Mouse (Mus musculus) forebrain, postnatal 0 days (tissue): ENCODE data around the gene Gys2. TPM values are rescaled to one million over a fixed set of nuclear protein-coding genes. Genes with fewer than 3 reads are reported as not detected.
A peak's percentile ranks its signal among the peaks of the same experiment; 100 is the strongest.

Experiments used
- ATAC-seq: fragments of 200-750 bp; cut with Nextera tagmentation; 2 replicates; pipeline ENCODE4 v1.8.0; 2017; ENCODE audit warnings: mild to moderate bottlenecking, moderate library complexity
- DNase-seq: peaks from one replicate; pipeline ENCODE4 v3.0.0-alpha.2; 2015
- H3K27ac ChIP-seq: fragments of 300-500 bp; sonication (generic); 2 replicates; pipeline ENCODE4 v1.5.1; 2014; ENCODE audit warnings: low read depth, mild to moderate bottlenecking, antibody characterized with exemption, low read length, moderate library complexity, mixed read lengths
- H3K27me3 ChIP-seq: fragments of 300-500 bp; sonication (generic); 2 replicates; pipeline ENCODE4 v1.6.1; 2014; ENCODE audit warnings: mild to moderate bottlenecking, low read length, mixed read lengths; ENCODE audit not compliant: insufficient read depth
- H3K36me3 ChIP-seq: fragments of 300-500 bp; sonication (generic); 2 replicates; pipeline ENCODE4 v1.6.1; 2014; ENCODE audit warnings: mild to moderate bottlenecking, moderate library complexity; ENCODE audit not compliant: insufficient read depth
- H3K4me1 ChIP-seq: fragments of 300-500 bp; sonication (generic); 2 replicates; pipeline ENCODE4 v1.6.1; 2014; ENCODE audit warnings: antibody characterized with exemption; ENCODE audit not compliant: insufficient read depth
- H3K4me2 ChIP-seq: fragments of 300-500 bp; sonication (generic); 2 replicates; pipeline ENCODE4 v1.6.1; 2014; ENCODE audit warnings: low read depth, mild to moderate bottlenecking, moderate library complexity
- H3K4me3 ChIP-seq: fragments of 300-500 bp; sonication (generic); 2 replicates; pipeline ENCODE4 v1.5.1; 2014; ENCODE audit warnings: low read depth, low read length, mixed read lengths
- H3K9ac ChIP-seq: fragments of 300-500 bp; sonication (generic); 2 replicates; pipeline ENCODE4 v1.6.1; 2014; ENCODE audit warnings: mild to moderate bottlenecking
- H3K9me3 ChIP-seq: fragments of 300-500 bp; sonication (generic); 2 replicates; pipeline ENCODE4 v1.6.1; 2016; ENCODE audit warnings: low read length
- CTCF ChIP-seq: sonication (generic); IDR thresholded peaks from 2 replicates; pipeline ENCODE4 v1.5.1; 2016; ENCODE audit warnings: antibody characterized with exemption, control low read depth, low read depth
- WGBS: fragments of 180-500 bp; shearing (Covaris S2); extraction: QIAGEN DNeasy Blood & Tissue Kit; methylation state at CpG from one replicate; pipeline ENCODE4 v1.1.7; 2014; 5-methylcytosine and 5-hydroxymethylcytosine counted together
- polyA plus RNA-seq: library from polyadenylated mRNA; unstranded; fragments of >200 nt; fragmentation: Nextera tagmentation; extraction: Ambion mirVana; gene quantifications from 2 replicates; pipeline ENCODE4 v1.2.1, GENCODE M21; 2015
- total RNA-seq: library from RNA; depleted of rRNA; stranded (reverse); fragments of >200 nt; gene quantifications from 2 replicates; pipeline ENCODE4 v1.2.3, GENCODE M21; 2014

Gene Gys2
- total and polyA plus RNA-seq, 2 experiments from 2014 or later = 0.23 TPM; not detected in 1

DNA sequence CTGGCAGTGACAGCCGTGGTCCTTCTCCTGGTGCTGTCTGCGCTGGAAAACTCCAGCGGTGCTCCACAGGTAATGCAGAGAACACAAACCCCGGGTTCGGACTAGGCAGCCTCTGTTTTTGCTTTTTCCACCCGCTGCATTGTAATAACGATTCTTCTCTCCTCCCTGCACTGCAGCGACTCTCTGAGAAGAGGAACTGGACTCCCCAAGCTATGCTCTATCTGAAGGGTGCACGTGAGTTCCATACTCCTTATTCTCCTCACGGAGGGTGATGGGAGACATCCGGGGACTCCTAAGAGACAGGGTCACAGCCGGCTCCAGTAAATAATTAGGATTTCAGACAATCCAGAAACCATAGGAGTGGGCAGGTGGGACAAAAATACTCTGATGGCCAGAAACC is 59.1 kb downstream of the Gys2 start:
- no peak for DNase-seq
- 9% methylated on average over 12 of the region's 12 CpGs for WGBS
- H3K4me2 ChIP-seq = no peak overlapping the region
- no peaks in the 10 kb centered on the region for H3K36me3 ChIP-seq
- H3K9ac ChIP-seq = no peak overlapping the region
- no peak for ATAC-seq
- H3K27me3 ChIP-seq = peaks cover 13% of the 10 kb centered on the region; the same call in 1 of the 2 replicates
- no peaks in the 10 kb centered on the region for H3K4me1 ChIP-seq
- H3K27ac ChIP-seq = no peak overlapping the region
- no peak overlapping the region for H3K4me3 ChIP-seq
- no peak for TF ChIP-seq CTCF
- no peaks in the 10 kb centered on the region for H3K9me3 ChIP-seq

DNA sequence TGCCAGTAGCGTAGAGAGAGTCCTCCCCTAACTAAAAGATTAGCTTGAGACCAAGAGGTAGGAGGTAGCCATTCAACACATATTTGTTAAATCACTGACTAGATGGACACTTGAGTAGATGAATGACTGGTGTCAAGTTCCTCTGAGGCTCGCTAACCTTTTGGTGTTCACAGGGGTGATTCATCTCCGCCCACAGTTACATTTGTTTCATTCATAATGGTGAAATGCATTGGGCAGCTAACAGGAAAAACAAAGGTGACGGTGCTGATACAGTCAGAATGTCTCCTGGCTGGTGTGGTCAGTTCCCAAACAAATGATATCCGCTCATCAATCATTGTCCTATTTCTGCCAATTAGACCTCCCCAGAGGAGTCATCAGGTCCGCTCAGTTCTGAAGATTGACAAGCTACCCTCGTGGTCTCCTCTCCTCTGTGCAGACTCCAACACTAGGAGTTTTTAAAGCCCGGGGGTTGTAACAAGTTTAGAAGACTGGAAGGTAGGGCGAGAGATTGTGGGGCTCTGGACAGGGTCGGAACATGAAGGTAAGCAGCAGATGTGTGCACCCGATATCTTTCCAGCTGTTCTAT is 59.9 kb downstream of the Gys2 start, which contains the start of gene Spx:
Gene Spx (plus strand): TSS at position 536 of the 586 bp plus-strand sequence.
- Histone ChIP-seq H3K4me2 (no peak within 1 kb of the TSS), H3K36me3 (no peaks in the 10 kb centered on the region), H3K9ac (no peak within 1 kb of the TSS), H3K9me3 (no peaks in the 10 kb centered on the region), H3K27me3 (peaks cover 13% of the 10 kb centered on the region; the same call in 1 of the 2 replicates), H3K27ac (no peak within 1 kb of the TSS), H3K4me1 (no peaks in the 10 kb centered on the region), H3K4me3 (0 out of 2 replicates have a peak within 1 kb of the TSS, but pooled peaks have one; percentile 26)
- no peak for DNase-seq
- ATAC-seq = no peak
- no peak for TF ChIP-seq CTCF
- WGBS = 69% methylated on average over 11 of the region's 11 CpGs

DNA sequence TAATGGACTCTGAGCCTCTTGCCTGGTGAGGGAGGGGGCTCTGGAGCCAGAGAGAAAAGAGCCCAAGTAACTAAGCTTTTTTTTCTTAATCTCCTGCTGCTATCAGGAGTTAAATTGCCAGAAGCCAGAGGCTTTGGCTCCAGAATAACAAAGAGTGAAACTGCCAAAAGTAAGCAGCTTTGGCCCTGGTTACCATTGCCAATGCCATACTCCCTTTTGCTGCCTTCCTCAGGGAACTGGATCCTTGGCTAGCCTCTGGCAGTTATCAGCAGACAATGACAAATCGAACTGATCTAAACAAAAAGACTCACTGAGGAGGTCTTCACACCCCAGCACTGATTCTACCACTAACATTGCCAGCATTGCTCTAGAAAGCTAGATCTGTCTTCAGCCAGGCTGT is 61.8 kb downstream of the Gys2 start:
- DNase-seq (peak; percentile 32), ATAC-seq (peak; percentile 38; the same call in 1 of the 2 replicates)
- H3K9me3 ChIP-seq = no peaks in the 10 kb centered on the region
- no peaks in the 10 kb centered on the region for H3K4me1 ChIP-seq
- no peak overlapping the region for H3K9ac ChIP-seq
- no peak overlapping the region for H3K27ac ChIP-seq
- H3K4me3 ChIP-seq = no peak overlapping the region
- 6% methylated on average over 1 of the region's 1 CpGs for WGBS
- TF ChIP-seq CTCF = no peak
- H3K27me3 ChIP-seq = peaks cover 13% of the 10 kb centered on the region; the same call in 1 of the 2 replicates
- no peaks in the 10 kb centered on the region for H3K36me3 ChIP-seq
- H3K4me2 ChIP-seq = no peak overlapping the region

DNA sequence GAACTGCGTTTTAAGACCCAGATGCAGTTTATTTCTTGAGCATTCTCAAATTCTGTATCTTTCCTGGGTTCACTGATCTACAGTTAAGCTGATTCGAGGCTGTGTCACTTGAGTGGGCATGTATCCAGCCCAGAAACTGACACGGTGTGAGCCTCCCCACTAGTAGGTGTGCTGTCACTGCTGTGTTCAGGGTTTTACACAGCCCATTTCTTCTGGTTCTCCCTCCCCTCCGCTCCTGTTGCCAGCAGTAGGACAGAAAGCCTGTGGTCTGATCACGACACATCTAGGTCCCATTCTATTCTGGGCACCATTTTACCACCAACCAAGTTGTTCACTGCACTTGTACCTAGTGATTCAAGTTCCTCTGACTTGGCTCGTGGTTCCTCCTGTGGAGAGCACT is 77.2 kb downstream of the Gys2 start:
- H3K4me3 ChIP-seq = no peak overlapping the region
- H3K9me3 ChIP-seq = no peaks in the 10 kb centered on the region
- peaks cover 32% of the 10 kb centered on the region for H3K36me3 ChIP-seq
- H3K27me3 ChIP-seq = no peaks in the 10 kb centered on the region
- no peak overlapping the region for H3K9ac ChIP-seq
- no peak overlapping the region for H3K27ac ChIP-seq
- 93% methylated on average over 6 of the region's 6 CpGs for WGBS
- no peaks in the 10 kb centered on the region for H3K4me1 ChIP-seq
- DNase-seq (no peak), ATAC-seq (no peak)
- H3K4me2 ChIP-seq = no peak overlapping the region
- TF ChIP-seq CTCF = no peak

DNA sequence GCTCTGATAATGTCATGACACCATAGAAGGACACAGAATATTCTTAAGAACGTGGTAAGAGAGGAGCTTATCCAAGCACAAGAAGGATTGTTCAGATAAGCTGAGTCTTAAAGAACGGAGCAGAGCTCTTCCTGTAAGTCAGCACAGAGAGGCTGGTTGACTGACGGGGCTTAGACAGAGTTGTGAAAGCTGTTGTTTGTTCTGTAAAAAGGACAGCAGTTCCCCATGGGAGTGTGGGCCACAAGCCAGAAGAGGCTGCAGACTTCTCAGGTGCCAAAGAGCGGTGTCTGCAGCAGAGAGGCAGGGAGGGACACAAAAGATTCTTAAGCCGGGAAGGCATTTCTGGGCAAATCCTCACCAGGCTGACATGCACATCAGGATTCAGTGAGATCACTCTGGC is 78.2 kb downstream of the Gys2 start:
- no peaks in the 10 kb centered on the region for H3K4me1 ChIP-seq
- 70% methylated on average over 5 of the region's 5 CpGs for WGBS
- H3K36me3 ChIP-seq = peaks cover 25% of the 10 kb centered on the region
- H3K9me3 ChIP-seq = no peaks in the 10 kb centered on the region
- DNase-seq (no peak), ATAC-seq (no peak)
- H3K27ac ChIP-seq = no peak overlapping the region
- H3K9ac ChIP-seq = no peak overlapping the region
- no peaks in the 10 kb centered on the region for H3K27me3 ChIP-seq
- no peak overlapping the region for H3K4me3 ChIP-seq
- TF ChIP-seq CTCF = no peak
- H3K4me2 ChIP-seq = no peak overlapping the region

DNA sequence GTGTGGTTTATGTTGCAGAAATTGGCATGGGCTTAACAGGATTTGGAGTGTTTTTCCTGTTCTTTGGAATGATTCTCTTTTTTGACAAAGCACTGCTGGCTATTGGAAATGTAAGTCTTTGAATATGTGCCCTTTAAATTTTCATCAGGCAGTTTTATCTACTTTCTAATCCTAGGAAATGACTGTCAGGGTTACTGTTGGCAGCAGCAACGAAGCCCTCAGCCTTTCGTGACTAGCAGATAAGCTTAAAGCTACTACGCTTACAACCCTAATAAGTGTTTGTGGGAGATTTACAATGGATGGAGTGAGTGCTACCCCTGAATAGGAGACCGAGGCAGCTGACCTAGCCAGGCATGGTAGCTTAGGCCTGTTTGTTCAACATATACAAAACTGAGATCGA is 80.6 kb downstream of the Gys2 start:
- no peak for TF ChIP-seq CTCF
- Histone ChIP-seq H3K27ac (no peak overlapping the region), H3K4me2 (no peak overlapping the region), H3K36me3 (peaks cover 25% of the 10 kb centered on the region), H3K27me3 (no peaks in the 10 kb centered on the region), H3K9ac (no peak overlapping the region), H3K4me1 (0 out of 2 replicates have a peak, but pooled peaks cover 8% of the 10 kb centered on the region), H3K9me3 (no peaks in the 10 kb centered on the region), H3K4me3 (no peak overlapping the region)
- DNase-seq (no peak), ATAC-seq (no peak)
- WGBS = 94% methylated on average over 5 of the region's 5 CpGs

DNA sequence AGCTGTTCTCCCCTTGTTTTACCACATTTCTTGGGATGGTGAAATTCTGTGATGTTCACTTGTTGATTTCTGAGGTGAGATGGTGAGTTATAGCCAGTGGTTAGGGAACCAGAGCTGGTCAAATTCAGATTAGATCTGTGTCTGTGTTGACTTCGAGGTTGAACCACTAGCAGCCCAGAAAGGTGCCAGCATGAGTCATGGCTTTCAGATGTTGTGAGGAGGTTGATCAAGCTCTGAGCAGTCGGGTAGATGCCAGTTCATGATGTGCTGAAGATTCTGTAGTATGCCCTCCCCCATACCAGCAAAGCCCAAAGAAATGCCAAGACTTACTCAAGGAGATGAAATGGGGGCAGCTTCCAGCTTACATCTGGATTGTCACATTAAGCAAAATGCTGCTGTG is 83.8 kb downstream of the Gys2 start:
- 83% methylated on average over 2 of the region's 2 CpGs for WGBS

More for the DNA sequence above, 83.8 kb downstream of the Gys2 start:
- no peak overlapping the region for H3K4me3 ChIP-seq
- H3K4me1 ChIP-seq = 0 out of 2 replicates have a peak, but pooled peaks cover 12% of the 10 kb centered on the region
- TF ChIP-seq CTCF = no peak
- H3K27me3 ChIP-seq = no peaks in the 10 kb centered on the region
- no peak overlapping the region for H3K4me2 ChIP-seq
- H3K36me3 ChIP-seq = peaks cover 7% of the 10 kb centered on the region; the same call in 1 of the 2 replicates
- ATAC-seq (no peak), DNase-seq (no peak)
- H3K27ac ChIP-seq = no peak overlapping the region
- H3K9ac ChIP-seq = no peak overlapping the region
- no peaks in the 10 kb centered on the region for H3K9me3 ChIP-seq
